Mouse (Mus musculus): Measurements from ENCODE around the gene Endou. TPM values are rescaled to one million over a fixed set of nuclear protein-coding genes. Genes with fewer than 3 reads are reported as not detected.
"Not testable (repeated sequence)": the region's sequence is repeated elsewhere in the genome, so short reads cannot be mapped to it uniquely, and the experiment has no call there.

Endou gene
- total RNA-seq, 2 experiments from 2014 or later: 0.59 to 0.71 TPM

DNA sequence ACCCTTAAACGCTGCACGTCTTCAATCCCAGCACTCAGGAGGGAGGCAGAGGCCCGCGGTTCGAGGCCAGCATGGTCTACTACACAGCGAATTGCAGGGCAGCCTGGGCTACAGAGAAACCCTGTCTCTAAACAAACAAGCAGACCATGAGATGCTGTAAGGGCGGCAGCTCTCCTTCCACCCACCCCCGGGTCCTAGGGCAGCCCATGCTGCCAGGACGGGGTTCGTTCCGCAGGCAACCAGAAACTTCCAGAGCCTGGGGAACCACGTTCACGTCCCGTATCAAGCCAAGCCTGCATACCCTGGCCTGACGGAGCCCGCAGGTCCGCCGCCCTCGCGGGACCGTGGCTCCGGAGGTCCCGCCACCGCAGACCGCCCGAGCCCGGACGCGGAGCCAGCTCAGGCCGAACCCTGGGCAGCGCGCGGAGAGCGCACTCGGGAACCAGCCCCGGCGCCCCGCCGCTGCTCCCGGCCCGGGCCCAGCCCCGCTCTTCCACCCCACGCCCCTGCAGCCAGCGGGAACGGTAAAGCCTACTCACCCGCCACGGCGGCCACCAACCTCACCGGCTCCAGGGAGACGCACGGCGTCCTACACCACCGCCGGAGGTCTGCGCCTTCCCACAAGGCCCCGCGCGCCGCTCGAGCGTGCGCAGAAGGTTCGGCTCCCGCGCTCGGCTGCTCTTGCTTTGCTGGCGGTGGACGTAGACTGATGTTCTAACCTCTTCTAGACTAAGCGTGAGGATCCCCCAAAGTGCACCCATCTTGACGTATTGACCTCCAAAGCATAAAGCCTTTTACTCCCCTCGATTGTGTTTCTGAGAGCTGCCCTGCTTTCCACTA, 25.7 kb downstream of the Endou start, which contains the start of gene Rpap3:
Gene Rpap3, minus strand, starts transcription at position 615 of the 840 bp plus-strand sequence.
- DNase-seq (ENCODE audit: extremely low spot score in 1 of 2, low spot score in 1 of 2): peak; percentile 71 to 87

DNA sequence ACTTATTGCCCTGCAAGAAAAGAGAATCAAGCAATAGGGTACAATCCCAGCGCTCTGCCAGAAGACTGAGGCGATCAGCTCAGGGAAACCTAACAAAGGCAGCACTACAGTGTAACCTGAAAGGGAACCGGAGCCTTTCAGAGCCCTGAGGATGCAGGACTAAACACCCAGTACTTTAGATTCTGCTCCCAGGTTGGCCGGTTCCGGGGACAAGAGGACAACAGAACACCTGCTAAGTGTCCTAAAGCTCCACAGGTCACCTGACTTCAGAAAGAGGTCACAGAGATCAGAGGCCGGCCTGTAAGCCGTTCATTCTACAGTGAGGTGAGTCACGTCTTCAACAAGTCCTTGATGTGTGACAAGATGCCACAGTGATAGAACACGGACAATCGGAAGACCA, 34.5 kb downstream of the Endou start:
- no peak for DNase-seq (ENCODE audit: extremely low spot score in 1 of 2, low spot score in 1 of 2)

DNA sequence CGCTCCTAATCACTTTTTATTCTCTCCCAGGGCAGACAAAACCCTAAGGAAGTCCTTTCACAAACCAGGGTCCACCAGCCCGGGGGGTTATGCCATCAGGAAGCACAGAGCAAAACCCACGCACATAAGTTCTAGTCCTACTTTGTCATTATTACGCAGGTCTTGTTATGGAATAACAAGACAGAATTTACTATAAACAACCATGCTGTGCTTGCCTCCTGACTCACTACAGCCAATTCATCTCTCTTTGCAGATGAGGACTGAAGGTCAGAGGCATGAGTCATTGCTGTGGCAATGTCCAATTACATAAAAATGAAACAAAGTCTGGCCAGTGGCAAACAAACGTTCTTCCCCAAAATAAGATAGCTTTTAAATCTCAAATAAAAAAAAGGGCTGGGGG, 37.7 kb downstream of the Endou start:
- no peak for DNase-seq (ENCODE audit: extremely low spot score in 1 of 2, low spot score in 1 of 2)

DNA sequence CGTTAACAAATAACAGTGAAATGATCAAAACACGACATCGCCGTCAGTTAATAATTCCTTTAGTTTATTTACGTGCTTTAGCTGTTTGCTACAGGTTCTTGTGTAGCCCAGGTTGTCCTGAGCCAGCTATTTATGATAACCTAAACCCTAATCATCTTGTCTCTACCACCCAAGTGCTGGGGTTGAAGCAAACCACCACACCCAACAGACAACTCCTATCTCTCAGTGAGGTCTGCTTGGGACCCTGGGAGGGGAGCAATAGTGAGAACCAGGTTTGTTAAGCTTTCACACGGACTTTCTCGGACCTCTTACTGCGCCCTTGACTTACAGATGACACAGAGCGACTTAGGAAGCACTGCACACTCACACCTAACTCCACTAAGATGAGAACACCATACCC, 47.0 kb downstream of the Endou start:
- no peak for DNase-seq (ENCODE audit: extremely low spot score in 1 of 2, low spot score in 1 of 2)

DNA sequence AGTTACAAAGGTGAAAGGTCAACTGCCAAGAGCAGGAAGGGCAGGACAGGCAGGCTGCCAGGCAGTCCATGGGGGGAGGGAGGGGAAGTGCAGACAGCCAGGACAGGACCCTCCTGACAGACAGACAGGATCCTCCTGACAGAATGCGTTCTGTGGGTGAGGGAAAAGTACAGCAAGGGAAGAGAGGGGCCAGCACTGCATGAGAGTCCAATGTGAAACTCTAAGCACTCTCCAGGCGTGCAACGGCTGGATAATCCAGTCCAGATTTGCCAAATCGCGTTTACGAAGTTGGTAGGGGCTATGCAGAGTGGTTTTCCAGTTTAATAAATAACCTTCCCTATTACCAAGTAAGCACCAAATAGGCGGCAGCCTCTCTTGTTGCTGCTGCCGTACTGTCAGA, 49.1 kb downstream of the Endou start:
- no peak for DNase-seq (ENCODE audit: extremely low spot score in 1 of 2, low spot score in 1 of 2)

DNA sequence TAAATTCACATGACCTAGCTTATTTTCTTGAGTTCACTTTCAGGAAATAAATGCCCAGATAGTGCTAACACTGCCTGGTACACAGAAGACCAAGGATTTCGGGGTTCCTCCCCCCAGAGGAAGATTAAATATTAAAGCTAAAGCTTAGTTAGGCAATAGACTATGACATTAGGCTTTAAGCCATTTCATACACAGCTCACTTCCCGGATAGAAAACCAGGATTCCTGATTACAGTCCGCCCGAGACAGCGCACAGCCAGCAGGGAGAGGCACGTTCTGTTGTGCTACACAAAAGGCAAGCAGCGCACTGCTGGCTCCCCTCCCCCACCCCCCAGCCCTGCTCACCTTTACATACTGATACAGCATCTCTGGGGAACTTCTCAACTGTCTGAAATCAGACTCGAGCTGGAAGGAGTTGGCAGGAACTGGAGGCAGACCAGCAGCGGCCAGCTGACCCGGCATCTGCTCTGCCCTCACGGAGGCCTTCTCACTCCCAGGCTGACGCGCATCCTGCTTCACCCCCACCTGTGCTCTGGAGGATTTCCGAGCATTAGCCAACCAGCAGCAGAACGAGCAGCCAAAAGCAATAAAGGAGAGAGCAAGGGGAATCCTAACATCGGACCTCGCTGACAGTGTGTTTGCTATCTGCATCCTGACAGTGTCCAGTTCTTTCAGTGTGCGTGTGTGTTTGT, 51.0 kb downstream of the Endou start:
- no peak for DNase-seq (ENCODE audit: extremely low spot score in 1 of 2, low spot score in 1 of 2)

DNA sequence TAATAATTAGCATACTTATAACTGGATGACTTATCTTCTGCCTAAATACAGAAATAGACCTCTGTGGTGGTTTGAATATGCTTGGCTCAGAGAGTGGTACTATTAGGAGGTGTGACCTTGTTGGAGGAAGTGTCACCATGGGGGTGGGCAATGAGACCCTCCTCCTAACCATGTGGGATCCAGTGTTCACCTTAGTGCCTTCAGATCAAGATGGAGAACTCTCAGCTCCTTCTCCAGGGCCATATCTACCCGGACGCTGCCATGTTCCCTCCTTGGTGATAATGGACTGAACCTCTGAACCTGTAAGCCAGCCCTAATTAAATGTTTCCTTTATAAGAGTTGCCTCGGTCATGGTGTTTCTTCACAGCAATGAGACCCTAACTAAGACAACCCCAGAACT, 53.8 kb downstream of the Endou start:
- no peak for DNase-seq (ENCODE audit: extremely low spot score in 1 of 2, low spot score in 1 of 2)

DNA sequence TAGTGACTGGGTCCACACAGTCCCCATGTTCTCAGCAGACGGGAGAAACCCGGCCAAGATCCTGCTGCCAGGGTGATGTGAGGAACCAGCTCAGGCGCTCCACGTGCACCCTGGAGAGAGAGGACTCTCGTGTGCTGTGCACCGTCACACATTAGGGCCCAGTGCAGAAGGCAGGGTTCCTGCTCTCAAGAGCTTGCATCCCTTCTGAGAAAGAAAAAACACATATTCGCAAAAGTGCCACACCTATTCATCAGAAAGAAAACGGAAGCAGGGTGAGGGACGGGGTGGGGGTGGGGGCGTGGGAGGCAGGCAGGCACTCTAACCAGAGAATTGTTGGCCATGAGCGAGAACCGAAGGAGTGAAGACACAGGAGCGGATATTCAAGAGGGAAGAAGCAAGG, 55.2 kb downstream of the Endou start:
- no peak for DNase-seq (ENCODE audit: extremely low spot score in 1 of 2, low spot score in 1 of 2)

DNA sequence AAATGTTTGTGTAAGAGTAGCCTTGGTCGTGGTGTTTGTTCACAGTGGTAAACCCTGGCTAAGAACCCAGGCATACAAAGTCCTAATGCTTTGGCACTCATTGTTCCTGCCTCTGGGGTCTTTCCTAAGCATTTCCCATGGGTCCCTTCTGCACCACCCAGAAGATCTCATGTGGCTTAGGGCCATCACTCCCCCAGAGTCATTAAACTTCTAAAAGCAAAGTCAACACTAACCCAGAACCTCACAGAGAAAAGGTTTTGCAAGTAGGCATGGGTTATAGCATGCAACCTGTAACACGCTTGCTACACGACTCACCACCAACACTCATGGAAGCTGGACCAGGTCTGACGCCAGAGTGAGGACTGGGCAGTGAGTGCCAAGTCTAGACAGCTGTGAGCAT, 56.7 kb downstream of the Endou start:
- no peak for DNase-seq (ENCODE audit: extremely low spot score in 1 of 2, low spot score in 1 of 2)

DNA sequence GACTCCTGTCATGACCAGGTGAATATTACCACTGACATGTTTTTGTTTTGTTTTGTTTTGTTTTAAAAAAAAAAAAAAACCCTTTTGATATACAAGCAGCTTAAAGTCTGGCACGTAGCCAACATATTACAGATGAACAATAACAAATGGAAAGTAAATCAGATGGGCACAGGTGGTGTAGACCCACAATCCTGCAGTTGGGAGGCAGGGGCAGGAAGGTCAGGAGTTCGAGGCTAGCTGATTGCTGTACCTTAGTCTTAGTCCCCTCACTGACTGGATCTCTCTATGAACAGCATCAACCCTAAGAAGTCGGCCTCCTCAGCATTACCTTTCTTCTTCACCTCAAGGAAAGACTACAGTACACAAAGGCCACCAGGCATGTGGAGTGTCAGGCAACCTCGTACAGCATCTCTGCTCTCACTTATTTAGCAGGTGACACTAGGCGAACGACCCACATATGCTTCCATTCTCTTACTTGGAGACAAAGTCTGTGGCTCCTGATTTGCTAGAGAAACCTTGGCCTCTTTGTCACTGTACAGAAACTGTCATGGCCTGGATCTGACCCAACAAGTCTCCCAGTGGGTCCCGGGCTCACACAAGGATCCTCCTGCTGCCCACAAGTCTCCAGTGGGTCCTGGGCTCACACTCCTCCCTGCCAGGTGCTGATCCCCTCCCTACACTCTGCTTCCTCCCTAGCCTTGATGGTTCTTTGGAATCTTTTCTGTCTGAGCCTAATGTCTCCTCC, 57.7 kb downstream of the Endou start:
- no peak for DNase-seq (ENCODE audit: extremely low spot score in 1 of 2, low spot score in 1 of 2)

DNA sequence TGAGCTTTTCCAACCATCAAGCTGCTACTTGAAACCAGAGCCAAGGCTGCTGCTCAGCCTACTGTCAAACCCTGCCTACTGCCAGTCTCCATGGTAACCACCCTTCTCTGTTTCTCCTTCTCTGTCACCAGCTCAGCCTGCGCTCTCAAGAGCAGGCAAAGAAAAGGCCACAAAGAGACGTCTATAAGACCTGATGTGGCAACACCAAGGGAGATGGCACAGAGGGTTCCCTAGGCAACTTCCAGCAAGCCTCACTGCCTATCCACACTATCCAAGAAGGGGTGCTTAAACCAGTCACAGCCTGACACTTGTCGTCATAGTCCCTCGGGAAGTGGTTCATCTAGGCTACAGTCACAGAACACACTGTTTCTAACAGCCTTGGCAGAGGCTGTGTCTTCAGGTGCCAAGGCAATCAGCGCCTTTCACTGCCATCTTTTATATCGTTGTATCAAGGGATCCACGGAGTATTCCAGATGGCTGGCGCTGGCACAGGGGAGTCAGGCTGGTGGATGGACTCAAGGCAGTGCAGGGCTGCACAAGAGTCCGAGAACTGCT, 58.9 kb downstream of the Endou start:
- DNase-seq (ENCODE audit: extremely low spot score in 1 of 2, low spot score in 1 of 2): peak; percentile 39 to 49

DNA sequence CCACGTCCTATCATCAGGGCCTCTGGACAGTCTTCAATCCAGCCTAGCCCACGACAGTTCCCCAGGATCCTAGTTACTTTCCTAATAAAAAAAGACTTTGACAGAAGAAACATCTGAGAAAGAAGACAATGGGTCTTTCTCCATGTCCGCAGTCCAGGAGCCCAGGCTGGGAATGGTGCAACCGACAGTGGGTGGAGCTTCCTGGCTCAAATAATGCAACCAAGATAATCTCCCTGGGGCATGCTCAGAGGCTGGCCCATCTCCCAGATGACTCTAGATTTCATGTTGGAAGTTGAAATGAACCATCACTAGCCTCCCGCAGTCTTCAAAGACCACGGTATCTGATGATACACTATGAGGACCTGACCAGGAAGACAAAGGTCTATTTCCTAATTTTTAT, 60.6 kb downstream of the Endou start:
- no peak for DNase-seq (ENCODE audit: extremely low spot score in 1 of 2, low spot score in 1 of 2)

DNA sequence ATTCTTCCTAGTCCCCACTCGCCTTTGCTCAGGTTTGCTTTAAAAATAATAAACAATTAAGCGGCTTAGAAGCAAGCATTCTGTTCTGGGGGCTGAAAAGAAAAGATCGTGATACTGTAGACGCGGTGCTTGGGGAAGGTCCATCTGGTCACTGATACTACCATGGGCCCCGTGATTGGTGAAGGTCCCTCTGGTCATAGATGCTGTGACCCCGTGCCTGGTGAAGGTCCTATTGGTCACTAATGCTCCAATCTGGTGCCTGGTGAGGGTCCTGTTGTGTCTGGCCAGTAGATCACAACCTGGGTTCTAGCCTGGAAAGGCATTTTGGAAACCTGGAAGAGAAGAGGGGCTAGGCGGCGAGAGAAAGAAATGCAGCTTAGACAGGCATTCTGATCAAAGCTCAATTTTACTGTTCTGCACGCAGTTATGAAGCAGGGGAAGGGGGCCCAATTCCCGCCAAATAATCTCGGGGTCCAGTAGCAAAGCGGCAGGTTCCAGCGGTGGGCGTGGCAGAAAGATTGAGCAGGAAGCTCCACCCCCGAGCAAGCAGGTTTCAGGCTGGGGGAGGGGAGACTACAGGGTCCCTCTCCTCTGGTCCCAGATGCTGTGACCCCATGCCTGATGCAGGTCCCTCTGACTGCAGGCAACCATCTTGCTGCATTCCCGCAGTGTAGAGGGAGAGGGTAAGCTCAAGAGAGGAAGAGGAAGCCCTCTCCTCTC, 62.8 kb downstream of the Endou start:
- not testable (repeated sequence) for DNase-seq (ENCODE audit: extremely low spot score in 1 of 2, low spot score in 1 of 2)

DNA sequence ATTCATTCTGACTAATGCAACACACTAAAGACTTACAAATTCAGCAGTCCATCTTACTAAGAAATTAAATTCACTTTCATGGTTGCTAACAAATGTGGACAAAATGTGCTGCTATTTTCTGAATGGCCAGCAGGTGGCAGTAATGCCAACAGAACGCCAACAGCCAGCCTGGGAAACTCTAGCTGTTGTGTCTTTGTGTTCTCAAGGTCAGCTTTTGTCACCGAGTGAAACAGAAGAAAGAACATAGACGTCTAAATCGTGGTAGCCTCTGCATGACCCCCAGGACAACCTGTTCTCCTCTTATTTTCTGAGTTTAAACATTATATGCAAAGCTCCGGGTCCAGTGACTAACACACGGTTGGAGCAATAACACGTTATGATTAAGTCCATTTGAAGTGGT, 63.7 kb downstream of the Endou start:
- DNase-seq (ENCODE audit: extremely low spot score in 1 of 2, low spot score in 1 of 2): peak; percentile 34 to 62

DNA sequence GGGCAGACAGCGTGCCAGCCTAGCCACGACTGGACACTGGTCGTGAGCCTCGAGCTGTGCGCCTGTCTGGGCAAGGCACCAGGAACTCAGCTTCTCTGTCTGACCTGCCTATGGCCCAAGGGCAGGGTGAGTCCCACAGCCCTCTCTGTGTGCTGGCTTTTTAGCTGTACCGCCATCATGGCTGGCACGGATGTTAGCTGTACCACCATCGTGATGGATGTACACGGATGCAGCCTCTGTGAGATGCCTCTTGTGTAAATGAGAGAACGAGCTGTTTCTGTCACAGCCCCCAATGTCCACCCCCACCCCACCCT, 64.7 kb downstream of the Endou start:
- no peak for DNase-seq (ENCODE audit: extremely low spot score in 1 of 2, low spot score in 1 of 2)

DNA sequence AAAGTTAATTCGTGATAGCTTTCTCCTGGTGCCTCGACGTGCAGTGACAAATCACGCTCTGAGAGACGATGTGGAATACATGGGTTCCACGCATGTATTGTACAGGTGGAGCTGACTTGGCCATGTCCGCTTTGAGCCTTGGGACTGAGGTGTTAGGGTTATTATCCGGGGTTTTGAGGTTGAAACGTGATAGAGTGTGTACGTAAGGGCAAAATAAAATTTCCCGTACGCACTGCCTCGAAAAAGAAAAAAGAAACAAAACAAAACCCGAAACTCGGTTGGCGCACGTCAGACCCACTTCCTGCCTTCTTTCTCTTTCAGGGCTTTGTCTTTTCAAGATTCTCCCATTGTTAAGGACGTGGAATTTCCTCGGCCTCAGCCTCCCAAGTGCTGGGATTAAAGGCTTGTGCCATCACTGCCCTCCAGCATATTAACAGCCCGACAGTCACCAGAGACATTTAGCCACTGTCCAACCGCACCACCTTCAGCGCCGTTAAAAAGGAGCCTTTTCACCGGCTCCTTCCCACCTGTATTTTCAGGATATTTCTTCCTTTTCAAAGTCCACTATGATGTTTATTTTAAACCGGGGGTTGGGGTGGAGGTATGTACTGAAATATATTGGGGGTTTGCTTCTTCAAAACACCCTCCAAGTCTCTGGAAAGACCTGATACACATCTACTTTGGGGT, 65.2 kb downstream of the Endou start:
- DNase-seq (ENCODE audit: extremely low spot score in 1 of 2, low spot score in 1 of 2): no peak

DNA sequence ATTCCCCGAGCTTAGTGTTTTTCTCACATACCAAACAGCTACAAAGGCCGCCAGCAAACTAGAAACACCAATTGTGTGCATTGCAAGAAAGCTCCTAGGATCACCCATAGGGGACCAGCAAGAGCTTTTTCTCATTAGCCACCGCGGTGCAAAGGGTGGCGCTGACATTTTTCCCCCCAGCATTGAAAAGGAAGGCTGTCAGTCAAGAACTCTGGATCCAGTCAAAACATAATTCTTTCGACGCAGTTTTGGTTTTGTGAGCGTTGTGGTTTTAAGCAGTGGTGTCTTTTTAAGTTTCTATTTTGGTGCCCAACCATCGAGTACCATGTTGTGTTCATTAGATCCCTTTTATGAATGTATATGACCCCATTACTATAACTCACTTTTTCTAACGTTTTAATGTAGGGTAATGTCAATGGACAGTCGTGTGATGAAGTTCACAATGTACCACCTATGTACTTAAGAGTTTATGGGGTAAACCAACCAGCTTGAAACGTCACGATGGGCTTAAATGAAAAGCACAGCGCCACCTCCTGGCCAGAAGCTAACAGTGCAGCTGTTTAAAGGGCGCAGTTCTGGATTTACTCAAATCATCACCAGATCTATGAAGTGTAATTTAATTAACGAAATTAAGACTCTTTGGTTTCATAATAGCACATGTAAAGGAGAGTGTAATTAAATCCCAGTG, 66.0 kb downstream of the Endou start:
- no peak for DNase-seq (ENCODE audit: extremely low spot score in 1 of 2, low spot score in 1 of 2)

DNA sequence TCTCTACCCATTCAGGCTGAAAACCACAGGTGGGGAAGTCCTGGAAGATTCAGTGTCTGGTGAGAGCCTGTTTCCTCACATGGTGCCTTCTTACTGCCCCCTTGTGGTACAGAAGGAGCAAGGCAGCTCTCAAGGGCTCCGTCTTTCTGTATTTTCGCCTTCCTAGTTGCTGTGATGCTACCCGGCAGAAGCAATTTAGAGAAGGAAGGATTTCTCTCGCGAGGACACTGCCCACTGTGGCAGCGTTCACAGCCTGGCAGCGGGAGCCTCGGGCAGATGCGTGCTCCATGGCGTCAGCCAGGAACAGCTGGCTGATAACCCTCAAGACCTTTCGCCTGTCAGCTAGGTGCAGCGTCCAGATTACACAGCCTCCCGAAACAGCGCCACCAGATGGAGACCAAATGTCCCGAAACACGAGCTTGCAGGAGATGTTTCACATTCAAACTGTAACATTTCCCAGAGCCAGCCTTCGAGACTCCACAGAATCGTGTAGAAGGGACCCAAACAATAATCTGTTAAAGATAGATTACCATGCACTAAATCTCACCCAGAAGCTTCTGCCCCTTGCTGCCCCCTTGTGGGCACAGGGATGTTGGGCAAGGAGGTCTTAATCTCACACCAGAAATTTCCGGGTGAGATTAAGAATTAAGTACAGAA, 67.3 kb downstream of the Endou start:
- DNase-seq (ENCODE audit: extremely low spot score in 1 of 2, low spot score in 1 of 2): peak; percentile 54 to 76
